Mouse (Mus musculus): ENCODE results near the gene Uts2. TPM values are rescaled to one million over a fixed set of nuclear protein-coding genes. Genes with fewer than 3 reads are reported as not detected.

Gene Uts2
- polyA plus RNA-seq (2012; fragmentation: generic; extraction: Trizol): not detected
- long read RNA-seq, experiment 1: 0 reads
- long read RNA-seq, experiment 2: 0 reads

DNA sequence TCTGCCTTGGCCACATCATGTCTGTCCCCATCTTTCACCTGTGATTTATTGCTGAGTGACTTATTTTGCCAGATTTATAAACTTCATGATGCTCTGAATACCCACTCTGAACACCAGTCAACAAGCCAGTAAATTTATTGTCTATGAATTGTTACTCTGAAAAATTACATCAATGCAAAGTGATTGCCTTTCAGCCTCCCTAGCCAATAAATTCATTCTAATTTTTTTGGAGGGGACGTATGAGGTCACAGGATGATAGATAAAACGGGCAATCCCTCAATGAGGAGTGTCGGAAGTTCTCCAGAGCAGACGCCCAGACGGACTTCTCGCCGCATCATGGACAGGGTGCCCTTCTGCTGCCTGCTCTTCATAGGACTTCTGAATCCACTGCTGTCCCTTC lies at the start of gene Uts2:
Gene Uts2, plus strand, starts transcription at position 301 of the 400 bp plus-strand sequence.
- Histone ChIP-seq H3K79me3 (ENCODE audit: low read depth) (no peaks in the 10 kb centered on the region), H3K4me3 (ENCODE audit: insufficient read depth, poor library complexity, severe bottlenecking) (no peak within 1 kb of the TSS), H3K27me3 (ENCODE audit: control insufficient read depth, insufficient read depth, insufficient read length) (no peaks in the 10 kb centered on the region), H3ac (ENCODE audit: control insufficient read depth, insufficient read length, low read depth) (no peak within 1 kb of the TSS), H3K79me2 (ENCODE audit: control insufficient read depth, insufficient read depth) (no peaks in the 10 kb centered on the region), H3K36me3 (ENCODE audit: control insufficient read depth, insufficient read depth) (no peaks in the 10 kb centered on the region)
- TF ChIP-seq MYOG (IDR thresholded peaks at IDR 0.05; ENCODE audit: control insufficient read depth, extremely low read depth, insufficient read length) (no peak), CEBPB (IDR thresholded peaks at IDR 0.05; ENCODE audit: low read depth) (no peak), FOSL1 (IDR thresholded peaks at IDR 0.05; ENCODE audit: insufficient read depth, low read length, poor library complexity, severe bottlenecking) (no peak), MAX (IDR thresholded peaks at IDR 0.05) (no peak), USF1 (IDR thresholded peaks at IDR 0.05; ENCODE audit: low read depth) (no peak)

DNA sequence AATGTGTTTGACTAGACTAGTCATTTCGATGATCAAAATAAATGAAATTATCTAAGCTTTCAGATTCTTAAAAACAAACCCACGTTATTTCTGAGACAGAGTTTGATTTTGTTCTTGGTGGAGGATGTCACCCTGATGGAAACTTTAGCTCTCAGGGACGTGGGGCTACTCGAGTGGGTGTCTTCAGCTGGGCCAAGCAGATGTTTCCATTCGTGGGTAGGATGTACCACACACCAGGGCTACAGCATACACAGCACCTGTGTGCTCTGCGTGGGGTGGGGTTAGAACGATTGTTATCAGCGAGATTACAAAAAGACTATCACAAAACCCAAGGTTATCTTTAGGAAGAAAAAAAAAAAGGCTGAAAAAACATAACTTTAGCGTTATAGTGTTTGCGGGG lies 45.9 kb upstream of the Uts2 start:
- no peak overlapping the region for H3K4me3 ChIP-seq (ENCODE audit: insufficient read depth, poor library complexity, severe bottlenecking)
- H3ac ChIP-seq (ENCODE audit: control insufficient read depth, insufficient read length, low read depth): no peak overlapping the region
- H3K27me3 ChIP-seq (ENCODE audit: control insufficient read depth, insufficient read depth, insufficient read length): peaks cover 33% of the 10 kb centered on the region
- no peaks in the 10 kb centered on the region for H3K79me3 ChIP-seq (ENCODE audit: low read depth)
- H3K79me2 ChIP-seq (ENCODE audit: control insufficient read depth, insufficient read depth): no peaks in the 10 kb centered on the region
- no peak for TF ChIP-seq CTCF (IDR thresholded peaks at IDR 0.05; ENCODE audit: control insufficient read depth, insufficient read depth, insufficient read length)
- no peak for TF ChIP-seq FOSL1 (IDR thresholded peaks at IDR 0.05; ENCODE audit: insufficient read depth, low read length, poor library complexity, severe bottlenecking)
- no peak for TF ChIP-seq MYOD1 (IDR thresholded peaks at IDR 0.05; ENCODE audit: control insufficient read depth, insufficient read length, low read depth)
- TF ChIP-seq MAX (IDR thresholded peaks at IDR 0.05): no peak
- TF ChIP-seq CEBPB (IDR thresholded peaks at IDR 0.05; ENCODE audit: low read depth): no peak
- TF ChIP-seq USF1 (IDR thresholded peaks at IDR 0.05; ENCODE audit: low read depth): no peak
- TF ChIP-seq MYOG (IDR thresholded peaks at IDR 0.05; ENCODE audit: control insufficient read depth, extremely low read depth, insufficient read length): no peak
- no peaks in the 10 kb centered on the region for H3K36me3 ChIP-seq (ENCODE audit: control insufficient read depth, insufficient read depth)

DNA sequence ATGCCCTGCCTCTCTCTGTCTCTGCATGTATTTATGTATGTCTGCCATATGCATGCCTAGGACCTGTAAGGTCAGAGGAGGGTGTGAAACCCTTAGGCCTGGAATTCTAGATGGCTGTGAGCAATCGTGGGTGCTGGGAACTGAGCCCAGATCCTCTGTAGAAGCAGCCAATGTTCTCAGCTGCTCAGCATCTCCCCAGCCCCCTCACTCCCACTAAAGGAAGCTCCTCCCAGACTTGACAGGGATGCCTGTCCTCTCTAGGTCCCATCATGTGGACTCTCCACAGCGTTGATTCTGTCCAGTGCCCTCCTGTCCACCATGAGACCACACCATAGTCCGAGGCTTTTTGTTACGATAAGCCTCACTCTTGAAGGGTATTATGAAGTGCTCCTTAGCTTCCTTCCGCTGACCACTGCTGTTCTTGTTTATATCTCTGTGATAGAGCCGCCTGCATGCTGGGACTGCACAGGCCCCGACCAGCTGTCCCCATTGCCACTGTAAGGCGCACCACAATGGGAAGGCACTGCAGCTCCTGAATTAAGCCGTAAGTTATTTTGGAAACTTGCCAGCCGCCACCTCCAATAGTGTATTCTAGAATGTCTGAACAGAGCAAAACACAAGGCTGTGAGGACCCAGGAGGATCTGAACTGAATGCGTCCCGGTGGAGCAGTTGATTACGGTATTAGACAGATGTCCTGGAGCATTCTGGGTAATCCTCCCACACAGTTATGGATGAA lies 40.4 kb upstream of the Uts2 start:
- Histone ChIP-seq H3ac (ENCODE audit: control insufficient read depth, insufficient read length, low read depth) (no peak overlapping the region), H3K27me3 (ENCODE audit: control insufficient read depth, insufficient read depth, insufficient read length) (peaks cover 10% of the 10 kb centered on the region), H3K36me3 (ENCODE audit: control insufficient read depth, insufficient read depth) (no peaks in the 10 kb centered on the region), H3K79me2 (ENCODE audit: control insufficient read depth, insufficient read depth) (no peaks in the 10 kb centered on the region), H3K79me3 (ENCODE audit: low read depth) (no peaks in the 10 kb centered on the region), H3K4me3 (ENCODE audit: insufficient read depth, poor library complexity, severe bottlenecking) (no peak overlapping the region)
- TF ChIP-seq CEBPB (IDR thresholded peaks at IDR 0.05; ENCODE audit: low read depth): no peak
- no peak for TF ChIP-seq MAX (IDR thresholded peaks at IDR 0.05)
- TF ChIP-seq FOSL1 (IDR thresholded peaks at IDR 0.05; ENCODE audit: insufficient read depth, low read length, poor library complexity, severe bottlenecking): no peak
- no peak for TF ChIP-seq MYOD1 (IDR thresholded peaks at IDR 0.05; ENCODE audit: control insufficient read depth, insufficient read length, low read depth)
- TF ChIP-seq USF1 (IDR thresholded peaks at IDR 0.05; ENCODE audit: low read depth): no peak
- no peak for TF ChIP-seq CTCF (IDR thresholded peaks at IDR 0.05; ENCODE audit: control insufficient read depth, insufficient read depth, insufficient read length)
- no peak for TF ChIP-seq MYOG (IDR thresholded peaks at IDR 0.05; ENCODE audit: control insufficient read depth, extremely low read depth, insufficient read length)

DNA sequence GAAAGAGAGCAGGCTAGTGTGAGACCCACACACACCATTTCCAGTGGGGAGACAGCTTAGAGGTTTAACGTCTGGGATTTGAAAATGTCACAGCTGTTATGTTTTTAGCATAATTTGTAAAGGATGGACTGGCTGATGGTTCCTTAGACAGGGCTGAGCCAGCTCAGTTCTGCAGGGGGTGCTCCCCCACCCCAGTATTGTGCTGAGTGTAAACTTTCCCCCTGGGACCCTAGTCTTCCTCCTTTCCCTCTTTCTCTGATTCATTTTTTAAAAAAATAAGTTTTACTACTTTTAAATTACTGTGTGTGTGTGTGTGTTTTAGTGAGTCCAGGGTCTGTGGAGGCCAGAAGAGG lies 39.8 kb upstream of the Uts2 start:
- H3ac ChIP-seq (ENCODE audit: control insufficient read depth, insufficient read length, low read depth): no peak overlapping the region
- no peaks in the 10 kb centered on the region for H3K79me2 ChIP-seq (ENCODE audit: control insufficient read depth, insufficient read depth)
- H3K4me3 ChIP-seq (ENCODE audit: insufficient read depth, poor library complexity, severe bottlenecking): no peak overlapping the region
- H3K79me3 ChIP-seq (ENCODE audit: low read depth): no peaks in the 10 kb centered on the region
- H3K36me3 ChIP-seq (ENCODE audit: control insufficient read depth, insufficient read depth): no peaks in the 10 kb centered on the region
- peaks cover 6% of the 10 kb centered on the region for H3K27me3 ChIP-seq (ENCODE audit: control insufficient read depth, insufficient read depth, insufficient read length)
- TF ChIP-seq USF1 (IDR thresholded peaks at IDR 0.05; ENCODE audit: low read depth) (no peak), FOSL1 (IDR thresholded peaks at IDR 0.05; ENCODE audit: insufficient read depth, low read length, poor library complexity, severe bottlenecking) (no peak), CTCF (IDR thresholded peaks at IDR 0.05; ENCODE audit: control insufficient read depth, insufficient read depth, insufficient read length) (no peak), MAX (IDR thresholded peaks at IDR 0.05) (no peak), MYOD1 (IDR thresholded peaks at IDR 0.05; ENCODE audit: control insufficient read depth, insufficient read length, low read depth) (no peak), MYOG (IDR thresholded peaks at IDR 0.05; ENCODE audit: control insufficient read depth, extremely low read depth, insufficient read length) (no peak), CEBPB (IDR thresholded peaks at IDR 0.05; ENCODE audit: low read depth) (no peak)

DNA sequence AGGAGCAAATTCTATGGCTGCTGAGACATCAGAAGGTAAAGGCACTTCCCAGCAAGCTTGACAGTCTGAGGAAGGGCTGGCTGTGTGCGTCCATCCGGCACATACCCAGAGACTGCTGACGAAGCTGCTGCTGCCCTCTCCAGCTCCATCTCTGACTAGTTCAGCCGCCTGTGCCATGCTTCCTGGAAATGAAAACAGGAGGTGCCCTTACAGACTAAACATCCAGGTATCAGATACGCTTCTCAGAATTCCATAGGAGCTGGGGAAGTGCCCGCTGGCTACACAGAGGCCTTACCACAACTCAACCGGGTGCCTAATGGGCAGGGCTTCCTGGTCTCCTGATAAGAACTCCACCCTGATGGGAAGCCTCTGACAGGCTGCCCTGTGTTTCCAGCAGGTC lies 38.4 kb upstream of the Uts2 start:
- Histone ChIP-seq H3K27me3 (ENCODE audit: control insufficient read depth, insufficient read depth, insufficient read length) (peaks cover 5% of the 10 kb centered on the region), H3ac (ENCODE audit: control insufficient read depth, insufficient read length, low read depth) (no peak overlapping the region), H3K79me3 (ENCODE audit: low read depth) (no peaks in the 10 kb centered on the region), H3K36me3 (ENCODE audit: control insufficient read depth, insufficient read depth) (no peaks in the 10 kb centered on the region), H3K79me2 (ENCODE audit: control insufficient read depth, insufficient read depth) (no peaks in the 10 kb centered on the region), H3K4me3 (ENCODE audit: insufficient read depth, poor library complexity, severe bottlenecking) (no peak overlapping the region)
- TF ChIP-seq USF1 (IDR thresholded peaks at IDR 0.05; ENCODE audit: low read depth) (no peak), FOSL1 (IDR thresholded peaks at IDR 0.05; ENCODE audit: insufficient read depth, low read length, poor library complexity, severe bottlenecking) (no peak)

DNA sequence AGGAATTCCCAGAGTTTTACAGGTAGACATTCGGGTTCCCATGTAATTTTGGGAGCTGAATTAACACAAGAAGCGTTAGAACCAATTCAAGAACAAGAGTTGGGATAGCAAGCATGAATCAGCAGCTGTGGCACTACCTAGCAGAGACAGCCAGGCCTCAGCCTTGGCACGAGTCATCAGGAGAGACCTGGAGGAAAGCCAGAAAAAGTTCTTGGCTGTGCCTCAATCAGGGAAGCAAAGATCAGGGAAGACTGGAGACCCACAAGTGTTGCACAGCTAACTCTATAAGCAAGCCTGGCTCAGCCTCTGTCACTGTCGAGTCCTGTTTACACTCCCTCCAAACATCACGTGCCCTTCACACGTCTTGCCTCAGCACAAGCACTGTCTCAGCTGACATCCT lies 34.7 kb upstream of the Uts2 start:
- H3K4me3 ChIP-seq (ENCODE audit: insufficient read depth, poor library complexity, severe bottlenecking): no peak overlapping the region
- no peaks in the 10 kb centered on the region for H3K79me2 ChIP-seq (ENCODE audit: control insufficient read depth, insufficient read depth)
- TF ChIP-seq CTCF (IDR thresholded peaks at IDR 0.05; ENCODE audit: control insufficient read depth, insufficient read depth, insufficient read length) (no peak), CEBPB (IDR thresholded peaks at IDR 0.05; ENCODE audit: low read depth) (no peak), USF1 (IDR thresholded peaks at IDR 0.05; ENCODE audit: low read depth) (no peak), FOSL1 (IDR thresholded peaks at IDR 0.05; ENCODE audit: insufficient read depth, low read length, poor library complexity, severe bottlenecking) (no peak), MAX (IDR thresholded peaks at IDR 0.05) (no peak), MYOD1 (IDR thresholded peaks at IDR 0.05; ENCODE audit: control insufficient read depth, insufficient read length, low read depth) (no peak), MYOG (IDR thresholded peaks at IDR 0.05; ENCODE audit: control insufficient read depth, extremely low read depth, insufficient read length) (no peak)
- H3K36me3 ChIP-seq (ENCODE audit: control insufficient read depth, insufficient read depth): no peaks in the 10 kb centered on the region
- H3ac ChIP-seq (ENCODE audit: control insufficient read depth, insufficient read length, low read depth): no peak overlapping the region
- no peaks in the 10 kb centered on the region for H3K27me3 ChIP-seq (ENCODE audit: control insufficient read depth, insufficient read depth, insufficient read length)
- H3K79me3 ChIP-seq (ENCODE audit: low read depth): no peaks in the 10 kb centered on the region
